Mouse (Mus musculus) splenic B cell, adult 2 months (primary cell): Measurements from ENCODE around the gene Map4k1.

Source experiments
- DNase-seq: peaks from one replicate; pipeline ENCODE4 v3.0.0-alpha.2; 2011; ENCODE audit warnings: low read depth, low spot score
- H3K27me3 ChIP-seq: 2 replicates; pipeline ENCODE4 v1.6.1; 2012; ENCODE audit warnings: mild to moderate bottlenecking, low read length, moderate library complexity, mixed read lengths; ENCODE audit not compliant: control insufficient read depth, poor library complexity, insufficient read depth, severe bottlenecking
- H3K36me3 ChIP-seq: 2 replicates; pipeline ENCODE4 v1.6.1; 2012; ENCODE audit warnings: mild to moderate bottlenecking, low read length, moderate library complexity, mixed read lengths; ENCODE audit not compliant: control insufficient read depth, poor library complexity, insufficient read depth, severe bottlenecking

Gene Map4k1

GRCm38 (mm10) chr7:28950346-28951037 lies 31.4 kb upstream of the Map4k1 start:
- no peaks in the 10 kb centered on the region for H3K27me3 ChIP-seq
- no peaks in the 10 kb centered on the region; the same call in 1 of the 2 replicates for H3K36me3 ChIP-seq
- DNase-seq, result no peak

DNA sequence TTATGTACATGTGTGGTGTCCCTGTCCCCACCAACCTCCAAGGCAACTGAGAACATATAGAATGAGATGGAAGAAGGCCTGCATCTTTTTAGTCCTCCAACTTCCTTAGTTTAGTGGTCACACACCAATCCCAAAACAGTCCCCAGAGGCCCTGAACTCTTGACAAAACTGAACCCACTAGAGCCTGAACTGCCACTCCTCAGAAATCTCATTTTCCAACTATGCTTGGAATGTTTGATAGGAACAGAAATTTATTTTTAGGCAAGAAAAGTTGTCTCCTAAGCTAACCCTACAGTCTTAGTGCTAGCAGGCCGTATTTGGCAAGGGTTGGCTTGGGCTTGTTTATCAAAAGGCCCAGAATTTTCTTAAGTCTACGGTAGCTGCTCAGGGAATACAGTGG lies 30.1 kb upstream of the Map4k1 start:
- Histone ChIP-seq H3K36me3 (no peaks in the 10 kb centered on the region; the same call in 1 of the 2 replicates), H3K27me3 (no peaks in the 10 kb centered on the region)
- DNase-seq, result no peak

DNA sequence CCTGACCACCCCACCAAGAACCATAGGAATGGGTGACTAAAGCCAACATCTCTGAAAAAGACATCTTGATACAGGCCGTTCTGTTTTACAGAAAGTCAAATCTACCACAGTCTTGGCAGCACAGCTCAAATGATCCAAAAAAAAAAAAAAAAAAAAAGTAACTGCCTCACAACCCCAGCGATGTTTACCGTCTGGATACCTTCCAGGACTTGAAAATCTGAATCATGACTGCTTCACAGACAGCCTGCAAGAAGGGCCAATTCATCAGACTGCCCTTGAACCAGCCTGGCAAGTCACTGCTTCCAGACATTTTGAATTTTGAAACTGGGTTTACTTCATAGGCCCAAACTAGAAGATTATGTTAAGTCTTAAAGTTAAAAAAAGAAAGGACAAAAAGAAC lies 29.1 kb upstream of the Map4k1 start:
- no peak for DNase-seq
- H3K27me3 ChIP-seq, result no peaks in the 10 kb centered on the region

GRCm38 (mm10) chr7:28953476-28954376 lies 28.1 kb upstream of the Map4k1 start:
- H3K36me3 ChIP-seq, result no peaks in the 10 kb centered on the region; the same call in 1 of the 2 replicates
- no peak for DNase-seq

More for the DNA sequence above, 29.1 kb upstream of the Map4k1 start:
- H3K36me3 ChIP-seq, result no peaks in the 10 kb centered on the region; the same call in 1 of the 2 replicates

DNA sequence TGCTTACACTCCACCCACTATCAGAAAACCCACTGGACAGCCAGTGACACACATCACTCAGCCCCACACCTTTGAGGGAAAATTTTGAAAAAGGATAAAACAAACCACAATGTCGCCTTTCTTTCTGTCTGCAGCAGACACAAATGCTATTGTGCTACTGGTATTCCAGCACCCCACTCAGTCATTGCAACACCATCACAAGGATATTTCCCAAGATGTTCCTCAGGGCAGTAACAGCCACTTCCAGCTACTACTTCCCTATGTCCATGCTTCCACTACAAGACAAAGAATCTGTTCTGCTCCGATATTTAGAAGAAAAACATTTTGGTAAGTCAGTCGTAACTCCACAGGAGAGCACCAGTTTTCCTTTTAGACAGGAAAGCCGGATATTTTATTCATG lies 27.1 kb upstream of the Map4k1 start:
- H3K36me3 ChIP-seq, result no peaks in the 10 kb centered on the region; the same call in 1 of the 2 replicates
- H3K27me3 ChIP-seq, result no peaks in the 10 kb centered on the region

More at GRCm38 (mm10) chr7:28953476-28954376, 28.1 kb upstream of the Map4k1 start:
- no peaks in the 10 kb centered on the region for H3K27me3 ChIP-seq

GRCm38 (mm10) chr7:28955295-28955897 lies 26.5 kb upstream of the Map4k1 start:
- no peaks in the 10 kb centered on the region; the same call in 1 of the 2 replicates for H3K36me3 ChIP-seq
- DNase-seq, result no peak
- H3K27me3 ChIP-seq, result no peaks in the 10 kb centered on the region

More for the DNA sequence above, 27.1 kb upstream of the Map4k1 start:
- DNase-seq, result no peak

- DNase-seq, result no peak
- Histone ChIP-seq H3K27me3 (no peaks in the 10 kb centered on the region), H3K36me3 (no peaks in the 10 kb centered on the region; the same call in 1 of the 2 replicates)
Measured at GRCm38 (mm10) chr7:28956270-28956669, 25.6 kb upstream of the Map4k1 start.

GRCm38 (mm10) chr7:28957286-28957685 lies 24.6 kb upstream of the Map4k1 start:
- no peaks in the 10 kb centered on the region for H3K27me3 ChIP-seq
- no peak for DNase-seq
- H3K36me3 ChIP-seq, result no peaks in the 10 kb centered on the region; the same call in 1 of the 2 replicates

- DNase-seq, result no peak
- Histone ChIP-seq H3K36me3 (no peaks in the 10 kb centered on the region; the same call in 1 of the 2 replicates), H3K27me3 (no peaks in the 10 kb centered on the region)
Measured at GRCm38 (mm10) chr7:28957997-28958725, 23.7 kb upstream of the Map4k1 start.

DNA sequence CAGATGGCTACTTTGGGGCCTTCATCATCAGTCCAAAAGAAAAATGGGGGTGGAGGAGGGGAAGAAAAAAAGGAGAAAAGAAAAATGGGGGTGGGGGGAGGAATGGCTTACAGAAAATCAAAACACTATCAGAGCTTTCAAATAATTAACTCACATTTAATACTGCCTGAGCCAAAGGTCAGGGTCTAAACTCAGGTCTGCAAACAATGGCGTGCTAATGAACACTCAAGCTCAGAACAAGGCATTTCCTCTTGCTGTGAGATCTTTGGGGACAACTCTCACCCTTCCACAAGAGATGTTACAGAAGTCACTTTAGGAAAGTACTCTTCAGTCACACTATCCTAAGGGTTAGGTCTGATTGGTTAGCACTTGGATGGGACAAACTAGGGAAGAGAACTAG lies 23.1 kb upstream of the Map4k1 start:
- Histone ChIP-seq H3K36me3 (no peaks in the 10 kb centered on the region; the same call in 1 of the 2 replicates), H3K27me3 (no peaks in the 10 kb centered on the region)
- no peak for DNase-seq

GRCm38 (mm10) chr7:28959505-28960045 lies 22.3 kb upstream of the Map4k1 start:
- no peaks in the 10 kb centered on the region for H3K27me3 ChIP-seq
- no peak for DNase-seq
- no peaks in the 10 kb centered on the region; the same call in 1 of the 2 replicates for H3K36me3 ChIP-seq

GRCm38 (mm10) chr7:28960354-28961046 lies 21.4 kb upstream of the Map4k1 start:
- Histone ChIP-seq H3K27me3 (no peaks in the 10 kb centered on the region), H3K36me3 (no peaks in the 10 kb centered on the region)
- no peak for DNase-seq

DNA sequence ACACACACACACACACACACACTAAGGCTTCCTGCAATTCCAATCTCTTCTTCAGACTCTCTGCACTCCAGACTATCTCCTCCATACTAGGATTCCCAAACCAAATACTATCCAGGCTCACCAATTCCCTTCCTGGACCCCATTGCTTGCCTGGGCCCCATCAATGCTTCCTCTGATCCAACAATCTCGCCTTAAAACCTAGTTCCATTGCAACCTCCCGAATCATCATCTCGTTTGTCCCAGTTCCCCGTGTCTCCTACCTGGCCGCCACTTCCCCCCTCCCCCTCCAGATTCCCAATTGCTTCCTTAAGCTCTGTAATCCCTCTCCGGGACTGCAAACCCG lies 20.3 kb upstream of the Map4k1 start:
- Histone ChIP-seq H3K27me3 (no peaks in the 10 kb centered on the region), H3K36me3 (no peaks in the 10 kb centered on the region)
- DNase-seq, result no peak
